12 mouse cellular contexts compared by ENCODE assay signal in genomic region chr4:84578296-84578695, GRCm38 (mm10).
"Had no signal": no experiment of that assay in that cellular context is flagged by ENCODE, and none has a peak within 500 bp of the region (broad histone marks: within the 10 kb centered on the region; RNA-seq: fewer than 3 reads in every experiment).

No protein-coding gene starts in this region.

- ATAC-seq: liver, embryonic 12.5 days had no signal

- DNase-seq: kidney, adult 2 months; kidney, postnatal 25 days; layer of hippocampus, postnatal 36 days; liver; lung, adult 18-20 months; lung, postnatal 10 days; lung, postnatal 4 days; midbrain, embryonic 14.5 days; right cerebral cortex, postnatal 4 days; thymus, adult 2 months; thymus, postnatal 14 days had no signal
